Mouse (Mus musculus) E14TG2a.4 (cell line): Measurements from ENCODE around the gene Lemd1.

Source experiments
- CTCF ChIP-seq: conservative IDR thresholded peaks from 2 replicates; pipeline ENCODE4 v1.5.1; 2014; ENCODE audit warnings: low read length
- POU5F1 ChIP-seq: IDR thresholded peaks from 2 replicates; pipeline ENCODE4 v1.6.1; 2014; ENCODE audit warnings: low read length, borderline replicate concordance

DNA sequence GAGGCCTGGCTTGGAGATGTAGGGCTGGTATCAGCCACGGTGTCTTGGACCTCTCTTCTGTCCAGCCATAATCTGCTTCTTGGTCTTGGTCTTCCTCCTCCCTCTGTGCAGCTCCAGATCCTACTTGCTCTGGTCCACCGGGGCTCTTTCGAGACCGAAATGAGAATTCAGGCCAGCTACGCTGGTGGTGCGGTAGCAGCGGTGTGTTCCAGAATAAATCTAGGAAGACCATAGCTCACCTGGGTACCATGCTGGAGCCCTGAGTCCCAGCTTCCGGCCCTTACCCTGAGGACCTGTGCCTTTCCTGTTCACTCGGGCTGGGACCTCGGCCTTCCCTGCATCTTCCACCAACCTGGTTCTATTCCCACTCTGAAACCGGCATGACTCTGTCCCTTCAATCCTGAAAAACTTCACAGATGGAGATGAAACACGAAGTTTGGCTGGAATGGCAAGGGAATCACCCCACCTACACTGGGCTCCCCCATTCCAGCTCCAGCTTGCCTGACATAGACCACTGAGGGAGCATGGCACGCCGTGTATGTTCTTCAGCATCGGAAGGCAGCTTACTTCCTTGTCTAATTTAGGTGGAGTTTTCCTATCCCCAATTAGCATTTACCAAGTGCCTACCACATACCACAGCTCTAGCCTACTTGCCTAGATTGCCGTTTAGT lies 7.3 kb downstream of the Lemd1 start:
- no peak for TF ChIP-seq CTCF
- TF ChIP-seq POU5F1: no peak
